Mouse (Mus musculus): ENCODE measurements around the gene BC055324. TPM values are rescaled to one million over a fixed set of nuclear protein-coding genes. Genes with fewer than 3 reads are reported as not detected.

Gene BC055324
- polyA plus RNA-seq, 1 experiment from 2014 or later: 5.7 TPM

DNA sequence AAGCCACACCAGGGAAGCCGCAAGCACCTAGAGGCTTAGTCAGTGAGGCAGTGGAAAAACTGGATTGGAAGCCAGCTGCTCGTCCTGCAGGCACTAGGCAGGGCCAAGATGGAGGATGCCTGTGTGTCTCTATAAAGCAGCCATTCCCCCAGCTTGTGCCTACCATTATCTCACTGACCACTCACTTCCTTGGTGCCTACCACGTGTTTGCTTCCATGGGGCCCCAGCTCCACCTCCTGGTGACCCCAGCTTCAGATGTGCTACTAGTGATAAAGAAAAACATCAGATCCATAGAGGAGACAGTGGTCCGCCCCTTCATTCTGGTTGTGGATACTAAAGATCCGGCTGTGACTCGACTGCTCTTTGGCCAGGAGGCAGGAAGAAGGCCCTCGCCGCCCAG is 62.8 kb downstream of the BC055324 start:
- Histone ChIP-seq H3K4me2 (no peak overlapping the region), H3K9ac (0 out of 2 replicates have a peak overlapping the region, but pooled peaks have one; percentile 2)
- 81% methylated on average over 8 of the region's 8 CpGs for WGBS

DNA sequence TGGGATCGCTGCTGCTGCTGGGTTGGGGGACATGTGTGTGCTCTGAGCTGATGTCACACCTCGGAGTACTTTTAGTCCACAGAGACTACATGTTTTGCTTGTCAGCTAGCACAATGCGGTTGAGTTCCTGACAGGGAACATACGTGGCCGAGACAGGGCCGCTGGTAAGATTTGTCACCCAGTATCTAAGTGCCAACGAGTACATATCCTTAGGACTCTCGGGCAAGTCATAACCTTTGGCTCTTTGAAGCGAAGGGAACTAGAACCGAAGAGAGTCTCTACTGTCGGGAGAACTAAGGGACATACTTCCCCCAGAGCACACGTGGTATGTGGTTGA is 64.2 kb downstream of the BC055324 start:
- Histone ChIP-seq H3K4me1 (replicated peaks) (peaks cover 24% of the 10 kb centered on the region), H3K9ac (peak overlapping the region; percentile 94), H3K4me2 (peak overlapping the region; percentile 88), H3K9me3 (no peaks in the 10 kb centered on the region), H3K4me3 (peak overlapping the region; percentile 97), H3K36me3 (peaks cover 23% of the 10 kb centered on the region), H3K27me3 (no peaks in the 10 kb centered on the region), H3K27ac (replicated peaks) (peak overlapping the region; percentile 92; the same call in 1 of the 2 replicates)
- no peak for ATAC-seq (ENCODE audit: low read depth)
- 5% methylated on average over 12 of the region's 12 CpGs for WGBS

More for the DNA sequence above, 62.8 kb downstream of the BC055324 start:
- Histone ChIP-seq H3K27ac (replicated peaks) (no peak overlapping the region), H3K4me3 (no peak overlapping the region), H3K27me3 (no peaks in the 10 kb centered on the region), H3K36me3 (peaks cover 37% of the 10 kb centered on the region), H3K9me3 (no peaks in the 10 kb centered on the region), H3K4me1 (replicated peaks) (peaks cover 24% of the 10 kb centered on the region)
- ATAC-seq (ENCODE audit: low read depth): no peak

DNA sequence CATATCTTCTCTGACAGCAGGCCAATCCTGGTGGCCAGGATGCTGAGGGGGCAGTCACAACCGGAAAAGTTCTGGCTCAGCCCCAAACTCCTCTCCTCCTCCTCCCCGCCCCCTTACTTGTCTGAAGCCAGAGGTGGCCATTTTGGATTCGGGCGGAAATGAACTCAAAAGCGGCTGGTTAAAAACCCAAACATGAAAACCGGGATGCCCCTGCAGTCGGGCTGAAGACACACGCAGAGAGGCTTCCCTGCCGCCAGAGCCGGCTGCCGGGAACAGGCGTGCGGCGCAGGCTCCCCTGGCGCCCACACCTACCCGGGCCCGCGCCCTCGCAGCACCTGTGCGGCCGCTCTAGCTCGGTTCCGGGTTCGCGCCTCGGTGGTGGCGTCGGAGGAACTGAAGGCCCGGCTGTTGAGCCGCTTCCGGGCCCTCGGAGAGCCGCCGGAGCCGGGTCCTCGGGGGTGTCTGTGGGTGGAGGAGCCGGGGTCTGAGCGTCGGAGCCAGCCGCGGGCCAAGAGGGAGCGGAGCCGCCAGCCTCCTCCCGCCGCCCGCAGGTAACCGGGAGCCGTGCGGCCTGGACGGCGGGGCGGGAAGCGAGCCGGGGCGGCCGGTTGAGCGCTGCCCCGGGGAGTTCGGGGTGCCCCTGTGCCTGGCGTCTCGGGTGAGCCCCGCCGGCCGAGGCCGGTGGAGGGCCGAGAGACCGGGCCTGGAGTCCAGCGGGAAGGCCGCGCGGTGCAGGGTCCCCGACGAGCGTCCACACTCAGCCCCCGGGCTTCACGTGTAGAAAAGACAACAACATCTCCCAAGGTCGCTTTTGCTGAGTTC is 64.7 kb downstream of the BC055324 start:
- Histone ChIP-seq H3K4me2 (peak overlapping the region; percentile 88), H3K27ac (replicated peaks) (peak overlapping the region; percentile 92), H3K4me3 (peak overlapping the region; percentile 97), H3K9ac (peak overlapping the region; percentile 94), H3K9me3 (no peaks in the 10 kb centered on the region), H3K27me3 (no peaks in the 10 kb centered on the region), H3K36me3 (peaks cover 17% of the 10 kb centered on the region), H3K4me1 (replicated peaks) (peaks cover 24% of the 10 kb centered on the region)
- ATAC-seq (ENCODE audit: low read depth): peak; percentile 98
- WGBS: under 1% methylated on average over 66 of the region's 77 CpGs

DNA sequence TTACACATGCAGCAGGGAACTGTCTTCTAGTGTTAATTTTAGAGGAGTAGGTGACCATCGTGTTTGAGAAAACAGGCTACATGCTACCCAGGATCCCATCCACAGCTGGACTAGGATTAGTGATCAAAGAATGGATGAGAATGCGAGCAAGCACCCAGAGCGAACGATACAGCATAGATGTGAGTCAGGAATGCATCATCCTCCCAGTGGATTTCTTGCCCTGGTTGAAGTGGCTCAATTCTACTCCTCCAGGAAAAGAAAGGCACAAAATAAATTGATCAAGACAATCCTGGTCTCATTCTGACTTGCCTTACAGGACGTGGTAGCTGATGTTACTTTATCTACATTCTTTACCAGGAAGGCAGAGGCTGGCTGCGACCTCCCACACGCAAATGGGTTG is 65.8 kb downstream of the BC055324 start, which contains the start of gene Scyl3:
Gene Scyl3 (plus strand): TSS at position 255 of the 400 bp plus-strand sequence.
- ATAC-seq (ENCODE audit: low read depth): no peak
- H3K9ac ChIP-seq: peak within 1 kb of the TSS; percentile 94
- peaks cover 7% of the 10 kb centered on the region for H3K36me3 ChIP-seq
- no peaks in the 10 kb centered on the region for H3K27me3 ChIP-seq
- 75% methylated on average over 7 of the region's 7 CpGs for WGBS
- H3K4me2 ChIP-seq: peak within 1 kb of the TSS; percentile 88
- peaks cover 24% of the 10 kb centered on the region for H3K4me1 ChIP-seq (replicated peaks)
- H3K27ac ChIP-seq (replicated peaks): peak within 1 kb of the TSS; percentile 92
- H3K9me3 ChIP-seq: no peaks in the 10 kb centered on the region
- peak within 1 kb of the TSS; percentile 97 for H3K4me3 ChIP-seq

DNA sequence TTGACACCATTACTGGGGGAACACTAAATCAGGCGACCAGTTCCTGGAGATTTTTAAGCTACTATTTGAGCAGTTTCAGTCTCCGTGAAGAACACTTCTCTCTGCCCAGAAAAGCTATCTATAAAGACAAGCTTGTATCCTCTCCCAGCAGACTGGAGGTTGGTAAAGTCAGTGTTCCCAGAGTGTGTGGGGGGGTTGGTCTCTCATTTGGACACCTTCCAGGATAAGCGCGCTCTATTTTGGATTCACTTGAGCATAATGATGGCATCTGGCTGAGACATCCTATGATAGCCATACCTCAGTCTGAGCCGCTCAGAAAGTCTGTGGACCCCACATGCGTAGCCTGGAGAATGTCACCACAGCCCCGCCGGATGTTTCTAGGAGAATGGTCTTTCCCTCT is 70.5 kb downstream of the BC055324 start:
- Histone ChIP-seq H3K9me3 (no peaks in the 10 kb centered on the region), H3K4me2 (no peak overlapping the region), H3K36me3 (no peaks in the 10 kb centered on the region), H3K4me3 (no peak overlapping the region), H3K27me3 (no peaks in the 10 kb centered on the region), H3K4me1 (replicated peaks) (peaks cover 6% of the 10 kb centered on the region), H3K9ac (no peak overlapping the region), H3K27ac (replicated peaks) (no peak overlapping the region)
- WGBS: 93% methylated on average over 8 of the region's 8 CpGs
- ATAC-seq (ENCODE audit: low read depth): no peak

DNA sequence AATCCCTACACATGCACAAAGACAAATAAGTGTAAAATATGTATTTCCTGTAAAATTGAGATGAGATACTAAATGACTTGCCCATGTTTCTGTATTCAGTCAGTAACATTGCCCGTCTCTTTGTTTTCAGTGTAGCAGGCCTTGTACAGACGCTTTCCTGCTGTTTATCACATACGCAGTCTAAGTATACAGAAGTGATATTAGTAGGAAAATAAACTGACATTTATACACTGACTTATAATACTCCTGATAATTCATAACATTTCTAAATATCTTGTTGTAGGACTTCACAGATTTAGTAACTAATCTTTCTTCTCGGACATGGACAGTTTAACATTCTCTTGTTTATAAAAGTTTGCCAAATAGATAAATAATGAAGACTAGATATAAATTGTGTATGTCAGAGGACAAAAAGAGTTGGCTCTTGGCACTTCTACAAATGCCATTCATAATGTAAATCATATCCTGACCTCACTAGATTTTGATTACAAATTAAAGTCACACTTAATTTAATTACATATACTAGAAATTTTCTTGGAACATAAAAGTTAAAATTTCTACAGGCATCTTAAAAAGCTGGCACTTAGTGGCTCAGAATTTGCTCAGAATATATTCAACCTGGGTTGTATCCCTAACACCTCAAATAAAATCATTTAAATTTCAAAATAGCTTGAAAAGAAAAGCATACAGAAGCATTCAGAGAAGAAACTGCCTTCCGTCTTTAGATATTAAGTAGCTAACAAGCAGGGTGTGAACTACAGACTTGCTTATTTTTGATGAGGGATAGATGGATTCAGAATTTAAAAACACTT is 77.0 kb downstream of the BC055324 start:
- Histone ChIP-seq H3K9me3 (no peaks in the 10 kb centered on the region), H3K27ac (replicated peaks) (no peak overlapping the region), H3K4me2 (no peak overlapping the region), H3K36me3 (peaks cover 30% of the 10 kb centered on the region), H3K4me3 (no peak overlapping the region), H3K27me3 (no peaks in the 10 kb centered on the region), H3K4me1 (replicated peaks) (no peaks in the 10 kb centered on the region), H3K9ac (no peak overlapping the region)
- WGBS: 97% methylated on average over 5 of the region's 5 CpGs
- ATAC-seq (ENCODE audit: low read depth): no peak

DNA sequence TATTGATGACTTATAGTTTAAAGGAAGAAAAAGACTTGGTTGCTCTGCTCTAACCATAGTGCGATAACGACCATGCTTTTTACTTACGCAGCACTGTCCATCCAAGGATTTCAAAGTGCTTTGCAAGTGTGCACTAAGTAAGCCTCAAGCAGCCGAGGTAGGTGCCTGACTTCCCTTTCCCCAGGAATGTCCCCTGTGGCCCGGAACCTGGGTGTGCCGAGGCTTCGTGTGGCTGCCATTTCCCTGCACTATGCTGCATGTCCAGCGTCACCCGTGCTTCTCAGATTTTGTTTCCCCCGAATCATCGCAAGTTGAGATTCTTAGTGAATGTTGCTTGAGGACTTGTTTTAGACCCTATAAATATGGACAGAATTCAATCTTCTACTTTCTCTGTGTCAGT is 82.6 kb downstream of the BC055324 start:
- no peaks in the 10 kb centered on the region for H3K4me1 ChIP-seq (replicated peaks)
- H3K9me3 ChIP-seq: no peaks in the 10 kb centered on the region
- H3K27ac ChIP-seq (replicated peaks): no peak overlapping the region
- WGBS: 93% methylated on average over 11 of the region's 11 CpGs
- H3K9ac ChIP-seq: no peak overlapping the region
- H3K36me3 ChIP-seq: peaks cover 18% of the 10 kb centered on the region
- H3K4me2 ChIP-seq: no peak overlapping the region
- H3K4me3 ChIP-seq: no peak overlapping the region
- no peak for ATAC-seq (ENCODE audit: low read depth)
- no peaks in the 10 kb centered on the region for H3K27me3 ChIP-seq

DNA sequence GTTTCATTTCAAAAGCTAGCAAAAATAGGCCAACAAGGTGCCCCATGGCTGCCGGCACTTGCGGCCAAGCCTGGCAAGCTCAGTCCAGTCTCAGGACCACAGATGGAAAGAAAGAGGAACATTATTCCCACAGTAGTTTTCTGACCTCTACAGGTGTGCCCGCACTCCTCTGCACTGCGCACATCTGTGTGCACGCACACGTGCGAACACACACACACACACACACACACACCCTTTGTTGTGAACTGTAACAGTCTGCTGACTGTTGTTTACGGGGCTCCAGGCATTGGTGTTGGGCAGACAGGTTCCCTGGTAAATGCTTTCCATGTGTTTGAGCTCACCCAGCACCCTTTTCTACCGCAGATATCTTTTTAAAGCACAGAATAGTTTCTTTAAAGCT is 83.8 kb downstream of the BC055324 start:
- no peak overlapping the region for H3K9ac ChIP-seq
- no peak; the same call in 1 of the 2 replicates for ATAC-seq (ENCODE audit: low read depth)
- H3K27me3 ChIP-seq: no peaks in the 10 kb centered on the region
- H3K9me3 ChIP-seq: no peaks in the 10 kb centered on the region
- H3K4me3 ChIP-seq: no peak overlapping the region
- H3K4me2 ChIP-seq: no peak overlapping the region
- no peaks in the 10 kb centered on the region for H3K4me1 ChIP-seq (replicated peaks)
- H3K36me3 ChIP-seq: peaks cover 6% of the 10 kb centered on the region
- 93% methylated on average over 9 of the region's 9 CpGs for WGBS
- H3K27ac ChIP-seq (replicated peaks): no peak overlapping the region

DNA sequence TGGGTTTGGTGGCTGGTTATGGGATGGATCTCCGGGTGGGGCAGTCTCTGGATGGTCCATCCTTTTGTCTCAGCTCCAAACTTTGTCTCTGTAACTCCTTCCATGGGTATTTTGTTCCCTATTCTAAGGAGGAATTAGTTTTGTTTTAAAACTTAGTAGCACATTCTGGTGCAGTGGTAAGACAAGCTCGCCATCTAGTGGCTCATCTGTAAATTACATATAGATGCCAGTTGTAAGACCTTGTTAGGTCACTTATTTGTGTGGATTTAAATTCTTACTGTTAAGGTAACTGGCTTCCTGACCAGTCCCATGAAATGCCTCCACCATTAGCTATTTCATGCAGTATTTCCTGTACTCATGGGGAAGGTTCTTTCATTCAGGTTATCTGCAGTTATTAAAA is 84.3 kb downstream of the BC055324 start:
- Histone ChIP-seq H3K9me3 (no peaks in the 10 kb centered on the region), H3K4me3 (no peak overlapping the region), H3K27ac (replicated peaks) (no peak overlapping the region), H3K36me3 (peaks cover 4% of the 10 kb centered on the region; the same call in 1 of the 2 replicates), H3K9ac (no peak overlapping the region), H3K27me3 (no peaks in the 10 kb centered on the region), H3K4me2 (no peak overlapping the region), H3K4me1 (replicated peaks) (no peaks in the 10 kb centered on the region)
- ATAC-seq (ENCODE audit: low read depth): no peak
- 2% methylated on average over 2 of the region's 2 CpGs for WGBS

DNA sequence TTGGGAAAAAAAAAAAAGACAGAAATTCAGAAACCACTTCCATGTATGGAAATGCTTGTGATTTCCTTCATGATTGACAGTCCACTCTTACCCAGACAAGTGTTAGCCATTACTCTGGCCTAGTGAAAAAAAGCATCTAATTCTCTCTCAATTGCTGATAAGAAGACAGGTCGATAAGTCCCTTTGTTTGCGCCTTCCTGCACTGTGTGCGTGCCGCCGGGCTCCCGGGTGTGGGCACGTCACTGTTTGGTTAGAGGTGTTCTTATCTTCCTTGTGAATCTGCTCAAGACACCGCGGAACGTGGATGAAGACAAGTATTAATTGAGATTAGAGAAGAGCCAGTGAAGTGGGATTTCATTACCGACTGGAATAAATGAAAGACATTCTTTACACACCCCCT is 86.2 kb downstream of the BC055324 start:
- 90% methylated on average over 11 of the region's 11 CpGs for WGBS
- H3K9ac ChIP-seq: no peak overlapping the region
- no peaks in the 10 kb centered on the region for H3K27me3 ChIP-seq
- no peak overlapping the region for H3K4me3 ChIP-seq
- no peak for ATAC-seq (ENCODE audit: low read depth)
- no peak overlapping the region for H3K4me2 ChIP-seq
- H3K4me1 ChIP-seq (replicated peaks): no peaks in the 10 kb centered on the region
- no peak overlapping the region for H3K27ac ChIP-seq (replicated peaks)
- H3K36me3 ChIP-seq: peaks cover 6% of the 10 kb centered on the region; the same call in 1 of the 2 replicates
- no peaks in the 10 kb centered on the region for H3K9me3 ChIP-seq

DNA sequence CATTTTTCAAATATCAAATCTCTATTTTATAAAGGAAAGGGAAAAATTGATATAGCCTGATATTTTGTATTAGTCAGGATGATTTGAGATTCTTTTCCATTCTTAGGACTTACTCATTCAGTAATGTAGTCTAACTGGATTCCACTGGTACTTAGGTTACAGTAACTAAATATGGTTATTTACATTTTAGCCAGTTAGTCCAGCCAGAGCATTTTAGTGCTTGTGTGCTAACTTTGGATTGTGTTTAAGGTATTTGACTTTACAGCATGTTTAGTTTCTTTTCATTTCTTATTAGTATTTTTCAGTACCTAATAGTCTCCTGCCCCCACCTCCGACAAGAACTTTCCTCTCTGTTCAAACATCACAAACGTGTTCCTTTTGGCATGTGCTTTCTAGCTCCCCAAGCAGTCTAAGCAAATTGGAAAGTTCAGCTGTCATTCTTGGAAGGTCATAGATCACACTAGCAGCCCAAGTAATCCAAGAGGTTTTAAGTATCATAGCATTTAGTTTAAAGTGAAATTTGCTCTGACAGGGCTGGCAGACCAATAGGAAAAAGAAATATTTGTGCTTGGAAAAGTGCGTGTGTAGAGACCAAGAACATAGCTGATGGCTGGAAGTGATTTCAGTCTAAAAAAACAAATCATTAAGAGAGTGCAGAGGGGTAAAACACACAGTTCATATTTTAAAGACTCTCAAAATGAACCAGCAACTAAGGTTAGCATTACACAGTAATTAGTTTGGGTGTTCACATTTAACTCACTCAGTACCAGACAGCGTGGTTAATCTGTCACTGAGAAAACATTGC is 87.4 kb downstream of the BC055324 start:
- Histone ChIP-seq H3K27ac (replicated peaks) (no peak overlapping the region), H3K9me3 (no peaks in the 10 kb centered on the region), H3K4me3 (no peak overlapping the region), H3K27me3 (no peaks in the 10 kb centered on the region), H3K4me2 (no peak overlapping the region), H3K4me1 (replicated peaks) (no peaks in the 10 kb centered on the region), H3K9ac (no peak overlapping the region), H3K36me3 (peaks cover 6% of the 10 kb centered on the region; the same call in 1 of the 2 replicates)
- ATAC-seq (ENCODE audit: low read depth): no peak
- WGBS: 86% methylated on average over 4 of the region's 4 CpGs

All from neural tube, embryonic 13.5 days (tissue).